Mouse (Mus musculus): Measurements from ENCODE around the gene Vmn1r64.
"Not testable (repeated sequence)": the region's sequence is repeated elsewhere in the genome, so short reads cannot be mapped to it uniquely, and the experiment has no call there.

The Vmn1r64 gene

GRCm38 (mm10) chr7:5884442-5884841 is at the start of gene Vmn1r64:
Gene Vmn1r64 (minus strand): TSS chr7:5884542.
- DNase-seq (ENCODE audit: low spot score in 2 of 2), result no peak

- no peak for DNase-seq (ENCODE audit: low spot score in 2 of 2)
Measured at GRCm38 (mm10) chr7:5899238-5899637, 14.9 kb upstream of the Vmn1r64 start.

GRCm38 (mm10) chr7:5897245-5897644 is 12.9 kb upstream of the Vmn1r64 start:
- DNase-seq (ENCODE audit: low spot score in 2 of 2), result not testable (repeated sequence)
